Mouse (Mus musculus) limb, embryonic 13.5 days (tissue): ENCODE data around the gene Smco2. TPM values are rescaled to one million over a fixed set of nuclear protein-coding genes. Genes with fewer than 3 reads are reported as not detected.

Source experiments
- ATAC-seq: fragments of 200-750 bp; cut with Nextera tagmentation; 2 replicates; pipeline ENCODE4 v1.8.0; 2017; ENCODE audit warnings: low read depth, moderate number of reproducible peaks, moderate TSS enrichment; ENCODE audit not compliant: low FRiP score
- H3K27ac ChIP-seq: fragments of 300-500 bp; sonication (generic); 2 replicates; pipeline ENCODE4 v1.5.1; 2015; ENCODE audit warnings: inconsistent platforms, mild to moderate bottlenecking, moderate library complexity
- H3K27me3 ChIP-seq: fragments of 300-500 bp; sonication (generic); 2 replicates; pipeline ENCODE4 v1.6.1; 2015; ENCODE audit warnings: mild to moderate bottlenecking, inconsistent platforms
- H3K36me3 ChIP-seq: fragments of 300-500 bp; sonication (generic); 2 replicates; pipeline ENCODE4 v1.6.1; 2015; ENCODE audit warnings: inconsistent platforms, mild to moderate bottlenecking, moderate library complexity
- H3K4me1 ChIP-seq: fragments of 300-500 bp; sonication (generic); 2 replicates; pipeline ENCODE4 v1.6.1; 2015; ENCODE audit warnings: inconsistent platforms
- H3K4me2 ChIP-seq: fragments of 300-500 bp; sonication (generic); replicated peaks from 2 replicates; pipeline ENCODE4 v1.6.1; 2015; ENCODE audit warnings: inconsistent platforms, mild to moderate bottlenecking, moderate library complexity
- H3K4me3 ChIP-seq: fragments of 300-500 bp; sonication (generic); 2 replicates; pipeline ENCODE4 v1.5.1; 2015; ENCODE audit warnings: moderate library complexity, mild to moderate bottlenecking, inconsistent platforms
- H3K9ac ChIP-seq: fragments of 300-500 bp; sonication (generic); 2 replicates; pipeline ENCODE4 v1.6.1; 2015; ENCODE audit warnings: mild to moderate bottlenecking, inconsistent platforms
- H3K9me3 ChIP-seq: fragments of 300-500 bp; sonication (generic); 2 replicates; pipeline ENCODE4 v1.6.1; 2016; ENCODE audit warnings: inconsistent platforms
- WGBS: fragments of 180-500 bp; shearing (Covaris S2); methylation state at CpG from one replicate; pipeline ENCODE4 v1.1.7; 2015; 5-methylcytosine and 5-hydroxymethylcytosine counted together
- polyA plus RNA-seq: library from polyadenylated mRNA; unstranded; fragments of >200 nt; fragmentation: Nextera tagmentation; extraction: Ambion mirVana; gene quantifications from 2 replicates; pipeline ENCODE4 v1.2.1, GENCODE M21; 2015

Smco2 gene
- polyA plus RNA-seq, 1 experiment from 2014 or later = not detected

GRCm38 (mm10) chr6:146887958-146888659, 38.2 kb downstream of the Smco2 start, which contains the start of gene Ppfibp1:
Gene Ppfibp1 (plus strand): TSS chr6:146888487.
- Histone ChIP-seq H3K27ac (peak within 1 kb of the TSS; percentile 77), H3K4me3 (peak within 1 kb of the TSS; percentile 81), H3K27me3 (no peaks in the 10 kb centered on the region), H3K4me1 (peaks cover 47% of the 10 kb centered on the region), H3K36me3 (no peaks in the 10 kb centered on the region; the same call in 1 of the 2 replicates), H3K9me3 (no peaks in the 10 kb centered on the region), H3K9ac (peak within 1 kb of the TSS; percentile 86), H3K4me2 (peak within 1 kb of the TSS; percentile 78)
- ATAC-seq = peak; percentile 95
- under 1% methylated on average over 76 of the region's 80 CpGs for WGBS

GRCm38 (mm10) chr6:146888660-146889490, 39.0 kb downstream of the Smco2 start:
- Histone ChIP-seq H3K27me3 (no peaks in the 10 kb centered on the region), H3K27ac (peak overlapping the region; percentile 77), H3K4me3 (peak overlapping the region; percentile 81), H3K4me1 (peaks cover 52% of the 10 kb centered on the region), H3K9ac (peak overlapping the region; percentile 86), H3K36me3 (no peaks in the 10 kb centered on the region; the same call in 1 of the 2 replicates), H3K9me3 (no peaks in the 10 kb centered on the region), H3K4me2 (peak overlapping the region; percentile 78)
- 8% methylated on average over 25 of the region's 26 CpGs for WGBS
- ATAC-seq = peak; percentile 70

GRCm38 (mm10) chr6:146890215-146890614, 40.3 kb downstream of the Smco2 start:
- WGBS = 53% methylated on average over 2 of the region's 2 CpGs
- peaks cover 53% of the 10 kb centered on the region for H3K4me1 ChIP-seq

GRCm38 (mm10) chr6:146890633-146891032, 40.7 kb downstream of the Smco2 start:
- peaks cover 53% of the 10 kb centered on the region for H3K4me1 ChIP-seq
- no peaks in the 10 kb centered on the region for H3K27me3 ChIP-seq
- H3K36me3 ChIP-seq = no peaks in the 10 kb centered on the region; the same call in 1 of the 2 replicates
- H3K9ac ChIP-seq = peak overlapping the region; percentile 86
- no peak for ATAC-seq
- H3K4me3 ChIP-seq = peak overlapping the region; percentile 81
- peak overlapping the region; percentile 70 for H3K27ac ChIP-seq
- peak overlapping the region; percentile 78 for H3K4me2 ChIP-seq
- no peaks in the 10 kb centered on the region for H3K9me3 ChIP-seq

More at GRCm38 (mm10) chr6:146890215-146890614, 40.3 kb downstream of the Smco2 start:
- no peaks in the 10 kb centered on the region; the same call in 1 of the 2 replicates for H3K36me3 ChIP-seq
- H3K27ac ChIP-seq = peak overlapping the region; percentile 70
- no peaks in the 10 kb centered on the region for H3K27me3 ChIP-seq
- peak overlapping the region; percentile 78 for H3K4me2 ChIP-seq
- peak overlapping the region; percentile 86; the same call in 1 of the 2 replicates for H3K9ac ChIP-seq
- no peaks in the 10 kb centered on the region for H3K9me3 ChIP-seq
- peak overlapping the region; percentile 81 for H3K4me3 ChIP-seq
- no peak for ATAC-seq

GRCm38 (mm10) chr6:146893890-146894289, 44.0 kb downstream of the Smco2 start:
- Histone ChIP-seq H3K4me1 (peaks cover 49% of the 10 kb centered on the region), H3K36me3 (no peaks in the 10 kb centered on the region; the same call in 1 of the 2 replicates), H3K4me3 (no peak overlapping the region), H3K27ac (peak overlapping the region; percentile 75; the same call in 1 of the 2 replicates), H3K9ac (no peak overlapping the region), H3K9me3 (no peaks in the 10 kb centered on the region), H3K27me3 (no peaks in the 10 kb centered on the region), H3K4me2 (no peak overlapping the region)
- 50% methylated on average over 2 of the region's 2 CpGs for WGBS
- peak; percentile 79; the same call in 1 of the 2 replicates for ATAC-seq

- H3K9ac ChIP-seq = no peak overlapping the region
- H3K9me3 ChIP-seq = no peaks in the 10 kb centered on the region
- no peak for ATAC-seq
- H3K36me3 ChIP-seq = peaks cover 9% of the 10 kb centered on the region; the same call in 1 of the 2 replicates
- H3K27ac ChIP-seq = no peak overlapping the region
- H3K4me2 ChIP-seq = no peak overlapping the region
- H3K4me3 ChIP-seq = no peak overlapping the region
- 83% methylated on average over 6 of the region's 6 CpGs for WGBS
- no peaks in the 10 kb centered on the region for H3K27me3 ChIP-seq
- H3K4me1 ChIP-seq = peaks cover 16% of the 10 kb centered on the region
Measured at GRCm38 (mm10) chr6:146898709-146899108, 48.8 kb downstream of the Smco2 start.

- no peak for ATAC-seq
- WGBS = 78% methylated on average over 2 of the region's 2 CpGs
- no peak overlapping the region for H3K4me3 ChIP-seq
- no peak overlapping the region for H3K27ac ChIP-seq
- H3K9ac ChIP-seq = no peak overlapping the region
- peaks cover 9% of the 10 kb centered on the region; the same call in 1 of the 2 replicates for H3K36me3 ChIP-seq
- no peaks in the 10 kb centered on the region for H3K9me3 ChIP-seq
- no peak overlapping the region for H3K4me2 ChIP-seq
- no peaks in the 10 kb centered on the region for H3K27me3 ChIP-seq
- peaks cover 10% of the 10 kb centered on the region for H3K4me1 ChIP-seq
Measured at GRCm38 (mm10) chr6:146899647-146900046, 49.7 kb downstream of the Smco2 start.

GRCm38 (mm10) chr6:146901929-146902328, 52.0 kb downstream of the Smco2 start:
- Histone ChIP-seq H3K36me3 (peaks cover 9% of the 10 kb centered on the region; the same call in 1 of the 2 replicates), H3K9me3 (no peaks in the 10 kb centered on the region), H3K4me2 (no peak overlapping the region), H3K27me3 (no peaks in the 10 kb centered on the region), H3K27ac (no peak overlapping the region), H3K4me3 (no peak overlapping the region), H3K4me1 (peaks cover 15% of the 10 kb centered on the region), H3K9ac (no peak overlapping the region)
- ATAC-seq = no peak
- 92% methylated on average over 4 of the region's 4 CpGs for WGBS

GRCm38 (mm10) chr6:146903632-146904031, 53.7 kb downstream of the Smco2 start:
- no peak overlapping the region for H3K9ac ChIP-seq
- H3K27me3 ChIP-seq = no peaks in the 10 kb centered on the region
- H3K4me1 ChIP-seq = peaks cover 12% of the 10 kb centered on the region
- ATAC-seq = no peak
- WGBS = 91% methylated on average over 2 of the region's 2 CpGs
- no peak overlapping the region for H3K4me2 ChIP-seq
- peaks cover 9% of the 10 kb centered on the region; the same call in 1 of the 2 replicates for H3K36me3 ChIP-seq
- H3K4me3 ChIP-seq = no peak overlapping the region
- H3K9me3 ChIP-seq = no peaks in the 10 kb centered on the region
- no peak overlapping the region for H3K27ac ChIP-seq

GRCm38 (mm10) chr6:146904707-146905106, 54.8 kb downstream of the Smco2 start:
- peaks cover 11% of the 10 kb centered on the region; the same call in 1 of the 2 replicates for H3K4me1 ChIP-seq
- peaks cover 9% of the 10 kb centered on the region; the same call in 1 of the 2 replicates for H3K36me3 ChIP-seq
- no peaks in the 10 kb centered on the region for H3K27me3 ChIP-seq
- 89% methylated on average over 3 of the region's 3 CpGs for WGBS
- no peak overlapping the region for H3K4me3 ChIP-seq
- H3K9ac ChIP-seq = no peak overlapping the region
- H3K27ac ChIP-seq = no peak overlapping the region
- H3K4me2 ChIP-seq = no peak overlapping the region
- ATAC-seq = no peak
- no peaks in the 10 kb centered on the region for H3K9me3 ChIP-seq

- H3K27me3 ChIP-seq = no peaks in the 10 kb centered on the region
- H3K4me1 ChIP-seq = peaks cover 17% of the 10 kb centered on the region; the same call in 1 of the 2 replicates
- H3K9me3 ChIP-seq = no peaks in the 10 kb centered on the region
- H3K9ac ChIP-seq = no peak overlapping the region
- H3K4me3 ChIP-seq = no peak overlapping the region
- H3K27ac ChIP-seq = no peak overlapping the region
- H3K36me3 ChIP-seq = peaks cover 8% of the 10 kb centered on the region
- H3K4me2 ChIP-seq = no peak overlapping the region
- ATAC-seq = no peak
- 71% methylated on average over 3 of the region's 3 CpGs for WGBS
Measured at GRCm38 (mm10) chr6:146906000-146906786, 56.3 kb downstream of the Smco2 start.
